Mouse (Mus musculus) ES-E14 (cell line): ENCODE results near the gene 4930415O20Rik.

ENCODE experiments used
- HCFC1 ChIP-seq: IDR thresholded peaks from 2 replicates; pipeline ENCODE4 v1.6.1; 2012; ENCODE audit warnings: low read length, inconsistent platforms, borderline replicate concordance; ENCODE audit not compliant: insufficient read depth
- MAFK ChIP-seq: IDR thresholded peaks from 2 replicates; pipeline ENCODE4 v1.6.1; 2014; ENCODE audit warnings: mild to moderate bottlenecking, low read depth, low read length, inconsistent platforms; ENCODE audit not compliant: insufficient read depth

DNA sequence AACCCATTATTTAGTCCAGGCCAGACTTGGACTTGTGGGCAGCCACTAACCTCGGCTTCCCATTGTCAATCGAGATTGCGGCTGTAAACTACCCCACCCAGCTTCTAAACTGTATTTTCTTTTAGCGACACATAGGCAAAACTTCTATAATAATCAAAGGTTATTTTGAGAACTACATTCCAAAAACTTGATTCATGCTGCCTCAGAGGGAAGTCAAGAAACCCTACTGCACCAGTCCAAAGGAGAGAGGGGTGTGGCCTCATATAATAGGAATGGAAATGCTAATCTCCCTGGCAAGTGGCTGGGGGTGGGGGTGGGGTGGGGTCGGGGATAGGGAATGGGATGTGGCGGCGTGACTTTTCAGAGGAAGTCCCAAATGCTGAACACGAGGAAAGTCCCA is 55.3 kb downstream of the 4930415O20Rik start:
- TF ChIP-seq MAFK (no peak), HCFC1 (no peak)
